Mouse (Mus musculus) limb, embryonic 12.5 days (tissue): Measurements from ENCODE around the gene Hoxb8. TPM values are rescaled to one million over a fixed set of nuclear protein-coding genes. Genes with fewer than 3 reads are reported as not detected.

Experiments
- ATAC-seq: fragments of 200-750 bp; cut with Nextera tagmentation; 2 replicates; pipeline ENCODE4 v1.8.0; 2017; ENCODE audit warnings: low read depth, moderate TSS enrichment; ENCODE audit not compliant: insufficient number of reproducible peaks, insufficient read depth, low FRiP score, low TSS enrichment
- H3K27ac ChIP-seq: fragments of 300-500 bp; sonication (generic); 2 replicates; pipeline ENCODE4 v1.5.1; 2016; ENCODE audit warnings: mild to moderate bottlenecking, moderate library complexity
- H3K27me3 ChIP-seq: fragments of 300-500 bp; sonication (generic); 2 replicates; pipeline ENCODE4 v1.6.1; 2016; ENCODE audit warnings: mild to moderate bottlenecking, moderate library complexity
- H3K36me3 ChIP-seq: fragments of 300-500 bp; sonication (generic); 2 replicates; pipeline ENCODE4 v1.6.1; 2016; ENCODE audit warnings: mild to moderate bottlenecking, moderate library complexity
- H3K4me1 ChIP-seq: fragments of 300-500 bp; sonication (generic); replicated peaks from 2 replicates; pipeline ENCODE4 v1.6.1; 2016
- H3K4me2 ChIP-seq: fragments of 300-500 bp; sonication (generic); 2 replicates; pipeline ENCODE4 v1.6.1; 2016; ENCODE audit warnings: mild to moderate bottlenecking, moderate library complexity
- H3K4me3 ChIP-seq: fragments of 300-500 bp; sonication (generic); replicated peaks from 2 replicates; pipeline ENCODE4 v1.5.1; 2016; ENCODE audit warnings: mild to moderate bottlenecking
- H3K9ac ChIP-seq: fragments of 300-500 bp; sonication (generic); replicated peaks from 2 replicates; pipeline ENCODE4 v1.6.1; 2016; ENCODE audit warnings: mild to moderate bottlenecking, moderate library complexity
- H3K9me3 ChIP-seq: fragments of 300-500 bp; sonication (generic); 2 replicates; pipeline ENCODE4 v1.6.1; 2016; ENCODE audit warnings: mild to moderate bottlenecking, moderate library complexity
- WGBS: fragments of 180-500 bp; shearing (Covaris S2); methylation state at CpG from one replicate; pipeline ENCODE4 v1.1.7; 2016; 5-methylcytosine and 5-hydroxymethylcytosine counted together
- polyA plus RNA-seq: library from polyadenylated mRNA; unstranded; fragments of >200 nt; fragmentation: Nextera tagmentation; extraction: Ambion mirVana; gene quantifications from 2 replicates; pipeline ENCODE4 v1.2.1, GENCODE M21; 2016

Gene Hoxb8
- polyA plus RNA-seq, 1 experiment from 2014 or later, result 0.40 TPM

GRCm38 (mm10) chr11:96288455-96289221 is 6.9 kb downstream of the Hoxb8 start:
- H3K9me3 ChIP-seq, result no peaks in the 10 kb centered on the region
- peaks cover 97% of the 10 kb centered on the region for H3K27me3 ChIP-seq
- WGBS, result 25% methylated on average over 1 of the region's 1 CpGs
- H3K9ac ChIP-seq, result no peak overlapping the region
- no peak overlapping the region for H3K4me3 ChIP-seq
- peaks cover 20% of the 10 kb centered on the region for H3K4me1 ChIP-seq
- no peak for ATAC-seq
- H3K27ac ChIP-seq, result no peak overlapping the region
- H3K4me2 ChIP-seq, result no peak overlapping the region
- H3K36me3 ChIP-seq, result no peaks in the 10 kb centered on the region

GRCm38 (mm10) chr11:96289293-96289692 is 7.6 kb downstream of the Hoxb8 start:
- no peaks in the 10 kb centered on the region for H3K36me3 ChIP-seq
- no peak overlapping the region for H3K4me2 ChIP-seq
- no peak for ATAC-seq
- peaks cover 14% of the 10 kb centered on the region for H3K4me1 ChIP-seq
- H3K9me3 ChIP-seq, result no peaks in the 10 kb centered on the region
- no peak overlapping the region for H3K4me3 ChIP-seq
- no peak overlapping the region for H3K9ac ChIP-seq
- H3K27ac ChIP-seq, result no peak overlapping the region
- whole genome bisulfite sequencing, result 22% methylated on average over 21 of the region's 21 CpGs
- H3K27me3 ChIP-seq, result peaks cover 97% of the 10 kb centered on the region

GRCm38 (mm10) chr11:96289837-96290236 is 8.1 kb downstream of the Hoxb8 start:
- no peak overlapping the region for H3K4me3 ChIP-seq
- H3K27ac ChIP-seq, result no peak overlapping the region
- no peak for ATAC-seq
- no peaks in the 10 kb centered on the region for H3K36me3 ChIP-seq
- H3K9ac ChIP-seq, result no peak overlapping the region
- no peaks in the 10 kb centered on the region for H3K9me3 ChIP-seq
- WGBS, result 29% methylated on average over 6 of the region's 6 CpGs
- peaks cover 97% of the 10 kb centered on the region for H3K27me3 ChIP-seq
- no peak overlapping the region for H3K4me2 ChIP-seq
- peaks cover 13% of the 10 kb centered on the region for H3K4me1 ChIP-seq

GRCm38 (mm10) chr11:96290705-96291355 is 9.1 kb downstream of the Hoxb8 start:
- ATAC-seq, result no peak
- H3K9ac ChIP-seq, result no peak overlapping the region
- peaks cover 96% of the 10 kb centered on the region for H3K27me3 ChIP-seq
- WGBS, result 14% methylated on average over 17 of the region's 17 CpGs
- peaks cover 14% of the 10 kb centered on the region; the same call in 1 of the 2 replicates for H3K4me1 ChIP-seq
- H3K4me2 ChIP-seq, result no peak overlapping the region
- no peaks in the 10 kb centered on the region for H3K36me3 ChIP-seq
- H3K4me3 ChIP-seq, result no peak overlapping the region
- H3K9me3 ChIP-seq, result no peaks in the 10 kb centered on the region
- H3K27ac ChIP-seq, result no peak overlapping the region

- Histone ChIP-seq H3K4me1 (peaks cover 8% of the 10 kb centered on the region; the same call in 1 of the 2 replicates), H3K9me3 (no peaks in the 10 kb centered on the region), H3K4me3 (peak within 1 kb of the TSS; percentile 19), H3K4me2 (peak within 1 kb of the TSS; percentile 42), H3K27ac (no peak within 1 kb of the TSS), H3K9ac (no peak within 1 kb of the TSS), H3K27me3 (peaks cover 96% of the 10 kb centered on the region), H3K36me3 (no peaks in the 10 kb centered on the region)
- 3% methylated on average over 22 of the region's 22 CpGs for WGBS
- no peak for ATAC-seq
These were observed 10.2 kb downstream of the Hoxb8 start, which contains the start of gene Hoxb6 for GRCm38 (mm10) chr11:96291681-96292564. Gene Hoxb6 (plus strand): TSS chr11:96292476.

GRCm38 (mm10) chr11:96292565-96293301 is 11.0 kb downstream of the Hoxb8 start:
- H3K9ac ChIP-seq, result no peak overlapping the region
- 0 out of 2 replicates have a peak, but pooled peaks cover 7% of the 10 kb centered on the region for H3K4me1 ChIP-seq
- peaks cover 96% of the 10 kb centered on the region for H3K27me3 ChIP-seq
- H3K27ac ChIP-seq, result no peak overlapping the region
- H3K4me3 ChIP-seq, result peak overlapping the region; percentile 19
- ATAC-seq, result no peak
- WGBS, result 5% methylated on average over 12 of the region's 12 CpGs
- H3K36me3 ChIP-seq, result no peaks in the 10 kb centered on the region
- H3K9me3 ChIP-seq, result no peaks in the 10 kb centered on the region
- H3K4me2 ChIP-seq, result peak overlapping the region; percentile 42

- 2% methylated on average over 22 of the region's 22 CpGs for WGBS
- no peak for ATAC-seq
- no peaks in the 10 kb centered on the region for H3K9me3 ChIP-seq
- H3K27me3 ChIP-seq, result peaks cover 96% of the 10 kb centered on the region
- 0 out of 2 replicates have a peak, but pooled peaks cover 7% of the 10 kb centered on the region for H3K4me1 ChIP-seq
- no peak overlapping the region for H3K27ac ChIP-seq
- H3K9ac ChIP-seq, result no peak overlapping the region
- H3K4me2 ChIP-seq, result peak overlapping the region; percentile 42
- no peaks in the 10 kb centered on the region for H3K36me3 ChIP-seq
- peak overlapping the region; percentile 19 for H3K4me3 ChIP-seq
These were observed 11.7 kb downstream of the Hoxb8 start for GRCm38 (mm10) chr11:96293302-96293921.

- Histone ChIP-seq H3K27ac (no peak overlapping the region), H3K27me3 (peaks cover 96% of the 10 kb centered on the region), H3K9ac (no peak overlapping the region), H3K9me3 (no peaks in the 10 kb centered on the region), H3K36me3 (no peaks in the 10 kb centered on the region), H3K4me3 (peak overlapping the region; percentile 10), H3K4me2 (peak overlapping the region; percentile 42), H3K4me1 (peaks cover 13% of the 10 kb centered on the region)
- peak; percentile 38; the same call in 1 of the 2 replicates for ATAC-seq
- WGBS, result 1% methylated on average over 32 of the region's 32 CpGs
These were observed 12.8 kb downstream of the Hoxb8 start for GRCm38 (mm10) chr11:96294245-96295091.

GRCm38 (mm10) chr11:96295092-96295835 is 13.6 kb downstream of the Hoxb8 start:
- Histone ChIP-seq H3K36me3 (no peaks in the 10 kb centered on the region), H3K4me1 (peaks cover 15% of the 10 kb centered on the region), H3K9ac (no peak overlapping the region), H3K4me2 (peak overlapping the region; percentile 42), H3K27ac (no peak overlapping the region), H3K4me3 (peak overlapping the region; percentile 12), H3K27me3 (peaks cover 97% of the 10 kb centered on the region), H3K9me3 (no peaks in the 10 kb centered on the region)
- whole genome bisulfite sequencing, result under 1% methylated on average over 30 of the region's 30 CpGs
- no peak for ATAC-seq
